Mouse (Mus musculus) lung, adult 2 months (tissue): ENCODE measurements around the gene Ston2.

Experiments
- CTCF ChIP-seq: fragments of 200-500 bp; IDR thresholded peaks from 2 replicates; pipeline ENCODE4 v1.5.1; 2011; ENCODE audit warnings: mild to moderate bottlenecking, low read length, control low read depth; ENCODE audit not compliant: insufficient read depth
- POLR2A ChIP-seq: fragments of 200-500 bp; IDR thresholded peaks from 2 replicates; pipeline ENCODE4 v1.6.1; 2011; ENCODE audit warnings: low read depth, mild to moderate bottlenecking, control low read depth, low read length, borderline replicate concordance; ENCODE audit errors: extremely low read depth

DNA sequence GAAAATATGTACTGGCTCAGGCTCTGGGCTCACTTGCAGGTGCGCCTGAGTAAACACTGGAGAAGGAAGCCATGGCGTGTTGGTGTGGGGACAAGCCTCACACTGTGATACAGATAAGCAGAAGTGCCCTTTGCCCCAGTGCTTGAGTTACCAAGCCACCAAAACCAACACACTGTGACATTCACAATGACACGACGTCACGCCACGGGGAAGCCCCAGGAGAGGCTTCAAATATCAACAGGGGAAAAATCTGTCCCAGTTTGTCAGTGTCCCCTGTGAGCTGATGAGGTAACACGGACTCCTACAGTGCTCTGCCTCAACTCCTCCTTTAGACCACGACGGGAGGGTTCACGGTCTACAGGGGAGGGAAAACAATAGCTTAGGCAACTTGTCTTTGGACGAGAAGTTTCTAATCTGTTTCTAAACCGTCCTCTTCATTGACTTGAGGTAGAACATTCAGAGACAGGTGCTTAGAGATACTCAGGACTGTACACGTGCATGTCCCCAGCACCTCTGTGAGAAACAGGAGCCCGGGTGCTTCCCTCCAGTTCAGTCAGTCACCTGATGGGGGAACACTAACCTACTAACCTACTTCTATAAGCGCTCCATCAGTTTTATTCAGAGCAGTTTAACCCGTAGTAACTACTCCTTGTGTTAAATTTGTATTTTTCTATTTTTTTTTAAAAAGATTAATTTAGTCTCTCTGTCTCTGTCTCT is 119.5 kb downstream of the Ston2 start:
- TF ChIP-seq CTCF, result no peak
- TF ChIP-seq POLR2A, result no peak
